16 mouse cellular contexts compared by ENCODE assay signal in genomic region chr6:117688664-117689178, GRCm38 (mm10).
A peak's percentile ranks its signal among the peaks of the same experiment; 100 is the strongest.
DNase-seq lines count a peak whose midpoint lies in the region; ATAC-seq and TF ChIP-seq lines count a peak whose summit lies in the region.
"Had no signal": no experiment of that assay in that cellular context is flagged by ENCODE, and none has a peak within 500 bp of the region (broad histone marks: within the 10 kb centered on the region; RNA-seq: fewer than 3 reads in every experiment).

No protein-coding gene starts in this region.

- 83% methylated on average over 8 of the region's 8 CpGs for WGBS in midbrain, postnatal 0 days
- WGBS in midbrain, embryonic 16.5 days: 78% methylated on average over 8 of the region's 8 CpGs
- WGBS in kidney, embryonic 15.5 days: 25% methylated on average over 8 of the region's 8 CpGs
- 32% methylated on average over 8 of the region's 8 CpGs for WGBS in lung, embryonic 16.5 days
- 37% methylated on average over 8 of the region's 8 CpGs for WGBS in stomach, embryonic 16.5 days
- 80% methylated on average over 8 of the region's 8 CpGs for WGBS in midbrain, embryonic 14.5 days
- WGBS in midbrain, embryonic 11.5 days: 85% methylated on average over 8 of the region's 8 CpGs

- DNase-seq in midbrain, postnatal 0 days (ENCODE audit: low spot score): peak; percentile 38
- DNase-seq in midbrain, embryonic 14.5 days: no peak
- DNase-seq in left cerebral cortex, adult 9 months (ENCODE audit: low spot score in 2 of 2): no peak
- DNase-seq in midbrain, embryonic 11.5 days (ENCODE audit: low spot score, missing footprints): no peak
- DNase-seq: adrenal gland, postnatal 25 days; cerebellum, adult 8-10 months; right cerebral cortex, adult 18-20 months; thymus, postnatal 14 days had no signal

- no peaks in the 10 kb centered on the region for H3K36me3 ChIP-seq in midbrain, postnatal 0 days (ENCODE audit: insufficient read depth, low read length)
- H3K36me3 ChIP-seq in midbrain, embryonic 16.5 days (ENCODE audit: control insufficient read depth, insufficient read depth, low read length): no peaks in the 10 kb centered on the region
- H3K36me3 ChIP-seq in kidney, embryonic 15.5 days: no peaks in the 10 kb centered on the region
- H3K36me3 ChIP-seq in lung, embryonic 16.5 days (ENCODE audit: control insufficient read depth, insufficient read depth, low read length): no peaks in the 10 kb centered on the region
- H3K36me3 ChIP-seq in stomach, embryonic 16.5 days (ENCODE audit: control insufficient read depth, insufficient read depth, low read length): no peaks in the 10 kb centered on the region
- H3K36me3 ChIP-seq in midbrain, embryonic 14.5 days (ENCODE audit: control insufficient read depth, insufficient read depth, low read length): no peaks in the 10 kb centered on the region
- no peaks in the 10 kb centered on the region for H3K36me3 ChIP-seq in midbrain, embryonic 11.5 days (ENCODE audit: control insufficient read depth, insufficient read depth, low read length)
- H3K36me3 ChIP-seq: forebrain, embryonic 12.5 days; G1E had no signal

- no peaks in the 10 kb centered on the region for H3K9me3 ChIP-seq in midbrain, postnatal 0 days (ENCODE audit: low read length)
- H3K9me3 ChIP-seq in midbrain, embryonic 16.5 days (replicated peaks; ENCODE audit: control insufficient read depth, low read length, poor library complexity, severe bottlenecking): no peaks in the 10 kb centered on the region
- H3K9me3 ChIP-seq in kidney, embryonic 15.5 days (replicated peaks): no peaks in the 10 kb centered on the region
- no peaks in the 10 kb centered on the region for H3K9me3 ChIP-seq in lung, embryonic 16.5 days (ENCODE audit: control insufficient read depth, low read length)
- H3K9me3 ChIP-seq in stomach, embryonic 16.5 days (replicated peaks; ENCODE audit: control insufficient read depth, low read length): no peaks in the 10 kb centered on the region
- no peaks in the 10 kb centered on the region for H3K9me3 ChIP-seq in midbrain, embryonic 14.5 days (ENCODE audit: control insufficient read depth, low read length)
- H3K9me3 ChIP-seq in midbrain, embryonic 11.5 days (ENCODE audit: control insufficient read depth, low read length): no peaks in the 10 kb centered on the region
- H3K9me3 ChIP-seq: forebrain, embryonic 12.5 days had no signal

- H3K4me2 ChIP-seq in midbrain, postnatal 0 days (ENCODE audit: low read depth, low read length, poor library complexity, severe bottlenecking): no peak overlapping the region
- no peak overlapping the region for H3K4me2 ChIP-seq in midbrain, embryonic 16.5 days (ENCODE audit: low read length)
- H3K4me2 ChIP-seq in kidney, embryonic 15.5 days: no peak overlapping the region
- H3K4me2 ChIP-seq in lung, embryonic 16.5 days (ENCODE audit: low read depth, low read length): no peak overlapping the region
- no peak overlapping the region for H3K4me2 ChIP-seq in stomach, embryonic 16.5 days (ENCODE audit: low read depth, low read length)
- no peak overlapping the region for H3K4me2 ChIP-seq in midbrain, embryonic 14.5 days (ENCODE audit: low read length)
- no peak overlapping the region for H3K4me2 ChIP-seq in midbrain, embryonic 11.5 days
- H3K4me2 ChIP-seq: forebrain, embryonic 12.5 days had no signal

- no peak for ATAC-seq in midbrain, postnatal 0 days (ENCODE audit: low FRiP score)
- ATAC-seq in midbrain, embryonic 16.5 days: no peak
- ATAC-seq in kidney, embryonic 15.5 days (replicated peaks; ENCODE audit: low FRiP score): 0 out of 2 replicates have a peak, but pooled peaks have one; percentile 36
- peak; percentile 90 for ATAC-seq in lung, embryonic 16.5 days (ENCODE audit: low read depth)
- ATAC-seq in stomach, embryonic 16.5 days (ENCODE audit: insufficient read depth, low FRiP score): peak; percentile 60
- no peak for ATAC-seq in midbrain, embryonic 14.5 days (ENCODE audit: low FRiP score, low TSS enrichment)
- ATAC-seq in midbrain, embryonic 11.5 days (ENCODE audit: low FRiP score): no peak

- no peak for TF ChIP-seq CTCF in midbrain, postnatal 0 days (IDR thresholded peaks at IDR 0.05)

- no peak overlapping the region for H3K27ac ChIP-seq in midbrain, postnatal 0 days (ENCODE audit: low read depth, low read length)
- no peak overlapping the region for H3K27ac ChIP-seq in midbrain, embryonic 16.5 days (ENCODE audit: low read length)
- H3K27ac ChIP-seq in kidney, embryonic 15.5 days: no peak overlapping the region
- 0 out of 2 replicates have a peak overlapping the region, but pooled peaks have one; percentile 30 for H3K27ac ChIP-seq in lung, embryonic 16.5 days (ENCODE audit: low read length)
- H3K27ac ChIP-seq in stomach, embryonic 16.5 days (ENCODE audit: low read length): no peak overlapping the region
- no peak overlapping the region for H3K27ac ChIP-seq in midbrain, embryonic 14.5 days (replicated peaks; ENCODE audit: low read depth, low read length)
- H3K27ac ChIP-seq in midbrain, embryonic 11.5 days (ENCODE audit: low read depth, low read length): no peak overlapping the region
- H3K27ac ChIP-seq: forebrain, embryonic 12.5 days; liver, embryonic 14.5 days had no signal

- H3K27me3 ChIP-seq in midbrain, postnatal 0 days (ENCODE audit: insufficient read depth, low read length): no peaks in the 10 kb centered on the region
- H3K27me3 ChIP-seq in midbrain, embryonic 16.5 days (ENCODE audit: control insufficient read depth, insufficient read depth, low read depth, low read length): no peaks in the 10 kb centered on the region
- H3K27me3 ChIP-seq in kidney, embryonic 15.5 days: no peaks in the 10 kb centered on the region
- H3K27me3 ChIP-seq in lung, embryonic 16.5 days (ENCODE audit: control insufficient read depth, insufficient read depth, low read depth, low read length): no peaks in the 10 kb centered on the region
- no peaks in the 10 kb centered on the region for H3K27me3 ChIP-seq in stomach, embryonic 16.5 days (ENCODE audit: control insufficient read depth, insufficient read depth, low read length)
- H3K27me3 ChIP-seq in midbrain, embryonic 14.5 days (ENCODE audit: control insufficient read depth, insufficient read depth, low read length): no peaks in the 10 kb centered on the region
- no peaks in the 10 kb centered on the region for H3K27me3 ChIP-seq in midbrain, embryonic 11.5 days (ENCODE audit: control insufficient read depth, insufficient read depth, low read length)
- H3K27me3 ChIP-seq: forebrain, embryonic 12.5 days had no signal

- H3K4me3 ChIP-seq in midbrain, postnatal 0 days (ENCODE audit: low read depth, low read length): no peak overlapping the region
- H3K4me3 ChIP-seq in midbrain, embryonic 16.5 days (ENCODE audit: low read depth, low read length): no peak overlapping the region
- no peak overlapping the region for H3K4me3 ChIP-seq in kidney, embryonic 15.5 days (replicated peaks)
- H3K4me3 ChIP-seq in lung, embryonic 16.5 days (ENCODE audit: low read length): no peak overlapping the region
- no peak overlapping the region for H3K4me3 ChIP-seq in stomach, embryonic 16.5 days (replicated peaks; ENCODE audit: low read length)
- no peak overlapping the region for H3K4me3 ChIP-seq in midbrain, embryonic 14.5 days (replicated peaks; ENCODE audit: low read depth, low read length)
- no peak overlapping the region for H3K4me3 ChIP-seq in midbrain, embryonic 11.5 days (ENCODE audit: low read depth, low read length)
- H3K4me3 ChIP-seq: forebrain, embryonic 12.5 days; myocyte had no signal

- H3K4me1 ChIP-seq in midbrain, postnatal 0 days (ENCODE audit: insufficient read depth, low read length): no peaks in the 10 kb centered on the region
- H3K4me1 ChIP-seq in midbrain, embryonic 16.5 days (ENCODE audit: control insufficient read depth, insufficient read depth, low read length): no peaks in the 10 kb centered on the region
- peaks cover 11% of the 10 kb centered on the region; the same call in 1 of the 2 replicates for H3K4me1 ChIP-seq in kidney, embryonic 15.5 days
- H3K4me1 ChIP-seq in lung, embryonic 16.5 days (replicated peaks; ENCODE audit: control insufficient read depth, insufficient read depth, low read length): peaks cover 6% of the 10 kb centered on the region; the same call in 1 of the 2 replicates
- no peaks in the 10 kb centered on the region for H3K4me1 ChIP-seq in stomach, embryonic 16.5 days (ENCODE audit: control insufficient read depth, insufficient read depth, low read length)
- H3K4me1 ChIP-seq in midbrain, embryonic 14.5 days (ENCODE audit: control insufficient read depth, insufficient read depth, low read length): no peaks in the 10 kb centered on the region
- H3K4me1 ChIP-seq in midbrain, embryonic 11.5 days (ENCODE audit: control insufficient read depth, insufficient read depth, low read length): no peaks in the 10 kb centered on the region
- H3K4me1 ChIP-seq: forebrain, embryonic 12.5 days had no signal

- no peak overlapping the region for H3K9ac ChIP-seq in midbrain, postnatal 0 days (replicated peaks; ENCODE audit: low read length, poor library complexity, severe bottlenecking)
- no peak overlapping the region for H3K9ac ChIP-seq in midbrain, embryonic 16.5 days (ENCODE audit: low read depth, low read length)
- H3K9ac ChIP-seq in kidney, embryonic 15.5 days: no peak overlapping the region
- H3K9ac ChIP-seq in lung, embryonic 16.5 days (ENCODE audit: low read length): no peak overlapping the region
- H3K9ac ChIP-seq in stomach, embryonic 16.5 days (ENCODE audit: low read length): no peak overlapping the region
- no peak overlapping the region for H3K9ac ChIP-seq in midbrain, embryonic 14.5 days (replicated peaks; ENCODE audit: low read length)
- H3K9ac ChIP-seq in midbrain, embryonic 11.5 days (ENCODE audit: low read length): no peak overlapping the region
- H3K9ac ChIP-seq: forebrain, embryonic 12.5 days; liver, embryonic 14.5 days had no signal

Comparison
In these comparisons a context has a peak if more than half of its experiments do, and no peak if none do; other contexts are left out.
1. ATAC-seq: peak in kidney, embryonic 15.5 days (single experiment), lung, embryonic 16.5 days (single experiment) and stomach, embryonic 16.5 days (single experiment); none in midbrain, postnatal 0 days (single experiment), midbrain, embryonic 16.5 days (single experiment), midbrain, embryonic 14.5 days (single experiment) and midbrain, embryonic 11.5 days (single experiment).